Mouse (Mus musculus): Measurements from ENCODE around the gene Bfsp1. TPM values are rescaled to one million over a fixed set of nuclear protein-coding genes. Genes with fewer than 3 reads are reported as not detected.

The Bfsp1 gene
- total and polyA plus RNA-seq, 3 experiments, result 2.7 to 3.4 TPM; not detected in 1

DNA sequence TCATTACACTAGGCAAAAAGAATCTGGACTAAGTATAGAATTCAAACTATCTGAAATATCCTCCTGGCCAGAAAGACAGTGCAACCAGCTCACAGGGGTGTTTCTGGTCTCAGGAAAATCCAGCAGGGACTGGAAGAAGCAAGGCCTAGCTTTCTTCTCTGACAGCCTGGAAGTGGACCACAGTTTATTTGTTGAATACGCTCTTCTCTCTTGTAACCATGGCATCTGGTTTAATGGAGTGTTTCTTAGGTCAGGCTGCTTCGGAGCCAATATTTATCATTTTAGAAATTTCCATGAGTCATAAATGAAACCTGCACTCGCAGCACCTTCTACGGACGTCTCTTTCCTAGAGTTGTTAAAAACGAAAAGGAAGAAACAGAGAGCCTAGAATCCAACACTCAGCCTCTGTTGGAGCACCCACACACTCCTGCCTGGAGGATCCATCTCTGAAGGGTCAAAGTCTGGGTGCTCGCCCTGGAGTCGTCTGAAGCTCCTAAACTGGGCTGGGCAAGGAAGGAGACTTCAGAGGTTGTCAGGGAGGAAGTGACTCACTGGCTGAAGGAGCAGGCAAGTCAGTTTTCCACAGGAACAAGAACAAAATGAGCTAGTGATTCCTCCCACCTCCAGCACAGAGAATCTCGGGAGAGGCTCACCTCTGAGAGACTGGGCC lies 40.5 kb upstream of the Bfsp1 start:
- H3K9ac ChIP-seq (ENCODE audit: control insufficient read depth, low read depth, low read length, poor library complexity, severe bottlenecking), result no peak overlapping the region
- no peak overlapping the region for H3K4me3 ChIP-seq (ENCODE audit: control insufficient read depth in 1 of 2, insufficient read depth in 1 of 2, low read depth in 2 of 2, low read length in 2 of 2)
- no peak for TF ChIP-seq ZNF384 (IDR thresholded peaks at IDR 0.05; ENCODE audit: low read depth, low read length)
- TF ChIP-seq MAFK (IDR thresholded peaks at IDR 0.05; ENCODE audit: borderline replicate concordance, low read depth, low read length), result no peak
- TF ChIP-seq ETS1 (IDR thresholded peaks at IDR 0.05; ENCODE audit: low read depth, low read length), result no peak
- TF ChIP-seq SMC3 (IDR thresholded peaks at IDR 0.05; ENCODE audit: low read depth, low read length), result no peak
- TF ChIP-seq EP300 (IDR thresholded peaks at IDR 0.05; ENCODE audit: low read depth in 1 of 2, low read length in 2 of 2), result no peak
- TF ChIP-seq MYB (IDR thresholded peaks at IDR 0.05; ENCODE audit: low read depth, low read length), result no peak
- TF ChIP-seq CHD1 (IDR thresholded peaks at IDR 0.05; ENCODE audit: low read depth, low read length), result no peak
- TF ChIP-seq POLR2A (IDR thresholded peaks at IDR 0.05; ENCODE audit: control insufficient read depth in 1 of 2, insufficient read depth in 1 of 2, low read depth in 1 of 2, low read length in 2 of 2, poor library complexity in 1 of 2), result no peak
- TF ChIP-seq ZC3H11A (IDR thresholded peaks at IDR 0.05; ENCODE audit: low read depth, low read length), result no peak
- TF ChIP-seq E2F4 (IDR thresholded peaks at IDR 0.05; ENCODE audit: borderline replicate concordance, low read depth, low read length), result no peak
- no peak for TF ChIP-seq MAZ (IDR thresholded peaks at IDR 0.05; ENCODE audit: low read depth, low read length)
- no peaks in the 10 kb centered on the region for H3K27me3 ChIP-seq (ENCODE audit: control insufficient read depth in 1 of 2, insufficient read depth in 2 of 2, low read length in 2 of 2)
- no peak overlapping the region for H3K27ac ChIP-seq (ENCODE audit: control insufficient read depth, low read depth, low read length)
- H3K79me2 ChIP-seq (ENCODE audit: control insufficient read depth, insufficient read depth, low read length, poor library complexity), result no peaks in the 10 kb centered on the region
- no peaks in the 10 kb centered on the region for H3K9me3 ChIP-seq (replicated peaks; ENCODE audit: insufficient read depth, low read length)
- H3K36me3 ChIP-seq (ENCODE audit: control insufficient read depth in 1 of 2, insufficient read depth in 2 of 2, low read length in 2 of 2), result peaks cover 0 to 5% of the 10 kb centered on the region in 2 experiments; a peak in 1 of 4 replicates
- no peak for DNase-seq (ENCODE audit: low read depth, low spot score)
- H3K4me1 ChIP-seq (ENCODE audit: control insufficient read depth in 1 of 2, insufficient read depth in 2 of 2, low read length in 2 of 2), result peaks cover 0 to 9% of the 10 kb centered on the region in 2 experiments; a peak in 2 of 4 replicates

DNA sequence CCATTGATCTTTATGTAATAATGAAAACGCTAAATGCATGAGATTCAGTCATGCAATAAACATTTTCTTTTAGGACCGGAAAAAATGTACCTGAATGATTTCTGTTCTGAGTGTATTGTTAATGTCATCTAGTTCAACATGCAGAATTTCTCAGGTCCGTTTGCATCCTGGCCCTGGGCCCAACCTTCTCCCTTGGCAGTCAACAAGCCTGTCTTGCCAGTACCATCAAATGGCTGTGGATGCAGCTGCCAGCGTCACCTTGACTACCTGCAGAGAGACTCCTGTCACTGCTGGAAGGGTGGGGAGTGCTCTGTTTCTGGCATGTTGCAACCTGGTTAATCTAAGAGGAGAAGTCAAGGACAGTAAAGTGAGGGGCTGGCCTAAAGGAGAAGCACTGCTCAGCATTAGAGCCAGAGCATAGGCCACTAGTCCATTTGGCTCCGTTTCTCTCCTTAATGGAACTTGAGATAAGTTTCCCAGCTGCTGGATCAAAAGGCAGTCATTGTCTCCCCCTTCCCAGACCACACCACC lies 37.9 kb upstream of the Bfsp1 start:
- no peaks in the 10 kb centered on the region for H3K79me2 ChIP-seq (ENCODE audit: control insufficient read depth, insufficient read depth, low read length, poor library complexity)
- no peak overlapping the region for H3K27ac ChIP-seq (ENCODE audit: control insufficient read depth, low read depth, low read length)
- DNase-seq (ENCODE audit: low read depth, low spot score), result no peak

More for the DNA sequence above, 37.9 kb upstream of the Bfsp1 start:
- H3K27me3 ChIP-seq (ENCODE audit: control insufficient read depth in 1 of 2, insufficient read depth in 2 of 2, low read length in 2 of 2), result no peaks in the 10 kb centered on the region; a peak in 1 of 4 replicates
- peaks cover 0 to 5% of the 10 kb centered on the region in 2 experiments; a peak in 1 of 4 replicates for H3K36me3 ChIP-seq (ENCODE audit: control insufficient read depth in 1 of 2, insufficient read depth in 2 of 2, low read length in 2 of 2)
- no peaks in the 10 kb centered on the region for H3K9me3 ChIP-seq (replicated peaks; ENCODE audit: insufficient read depth, low read length)
- no peak overlapping the region for H3K9ac ChIP-seq (ENCODE audit: control insufficient read depth, low read depth, low read length, poor library complexity, severe bottlenecking)
- TF ChIP-seq USF1 (IDR thresholded peaks at IDR 0.05; ENCODE audit: low read depth, low read length) (no peak), TBP (IDR thresholded peaks at IDR 0.05; ENCODE audit: low read depth, low read length) (no peak), TCF12 (IDR thresholded peaks at IDR 0.05; ENCODE audit: low read depth, low read length) (no peak), MAZ (IDR thresholded peaks at IDR 0.05; ENCODE audit: low read depth, low read length) (no peak), BHLHE40 (IDR thresholded peaks at IDR 0.05; ENCODE audit: borderline replicate concordance, low read depth, low read length) (no peak), GATA1 (IDR thresholded peaks at IDR 0.05; ENCODE audit: low read depth, low read length) (no peak), TAL1 (IDR thresholded peaks at IDR 0.05; ENCODE audit: low read length) (no peak), MYB (IDR thresholded peaks at IDR 0.05; ENCODE audit: low read depth, low read length) (no peak), CHD1 (IDR thresholded peaks at IDR 0.05; ENCODE audit: low read depth, low read length) (no peak)
- H3K4me1 ChIP-seq (ENCODE audit: control insufficient read depth in 1 of 2, insufficient read depth in 2 of 2, low read length in 2 of 2), result peaks cover 0 to 9% of the 10 kb centered on the region in 2 experiments; a peak in 2 of 4 replicates
- H3K4me3 ChIP-seq (ENCODE audit: control insufficient read depth in 1 of 2, insufficient read depth in 1 of 2, low read depth in 2 of 2, low read length in 2 of 2), result no peak overlapping the region
